Mouse (Mus musculus): ENCODE results near the gene Napsa.

DNA sequence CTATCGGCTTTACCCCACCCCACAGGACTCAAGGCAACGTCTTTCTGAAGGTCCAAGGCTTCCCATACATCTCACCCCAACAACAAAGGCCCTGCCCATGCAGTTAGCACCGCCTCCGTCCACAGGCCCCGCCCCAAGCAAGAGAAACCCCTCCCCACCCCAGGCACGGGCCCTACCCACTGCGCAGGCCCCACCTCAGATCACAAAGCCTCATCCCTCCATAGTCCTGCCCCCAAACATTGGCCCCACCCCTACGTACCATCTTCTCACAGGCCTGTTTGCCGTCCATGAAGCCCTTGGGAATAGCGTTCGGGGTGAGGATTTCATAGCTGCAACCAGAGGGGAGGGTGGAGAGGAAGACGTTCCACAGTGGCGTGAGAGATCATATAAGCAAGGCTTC is 60.5 kb downstream of the Napsa start:
- no peak for TF ChIP-seq CTCF (IDR thresholded peaks at IDR 0.05; ENCODE audit: low read depth)
- no peak for TF ChIP-seq EP300 (optimal IDR thresholded peaks at IDR 0.05)

Data from stomach, postnatal 0 days (tissue).